Mouse (Mus musculus): ENCODE measurements around the gene Fam162a.
"Not testable (repeated sequence)": the region's sequence is repeated elsewhere in the genome, so short reads cannot be mapped to it uniquely, and the experiment has no call there.

The Fam162a gene

GRCm38 (mm10) chr16:36057933-36058475 is 13.4 kb downstream of the Fam162a start:
- DNase-seq, result no peak

GRCm38 (mm10) chr16:36056416-36056815 is 15.0 kb downstream of the Fam162a start:
- no peak for DNase-seq

GRCm38 (mm10) chr16:36054920-36055319 is 16.5 kb downstream of the Fam162a start:
- no peak for DNase-seq

- DNase-seq, result no peak
Observed at GRCm38 (mm10) chr16:36053524-36054275, 17.7 kb downstream of the Fam162a start.

- DNase-seq, result no peak
Observed at GRCm38 (mm10) chr16:36051491-36051890, 19.9 kb downstream of the Fam162a start.

GRCm38 (mm10) chr16:36047538-36047937 is 23.9 kb downstream of the Fam162a start:
- DNase-seq, result no peak

GRCm38 (mm10) chr16:36043964-36044363 is 27.4 kb downstream of the Fam162a start:
- no peak for DNase-seq

GRCm38 (mm10) chr16:36043073-36043472 is 28.3 kb downstream of the Fam162a start:
- no peak for DNase-seq

- no peak for DNase-seq
Observed at GRCm38 (mm10) chr16:36041625-36042020, 29.8 kb downstream of the Fam162a start.

- DNase-seq, result peak; percentile 93 to 94
Observed at GRCm38 (mm10) chr16:36040640-36041624, 30.5 kb downstream of the Fam162a start, which contains the start of gene Wdr5b. TSS of gene Wdr5b (plus strand) at chr16:36041190.

GRCm38 (mm10) chr16:36028120-36028519 is 43.3 kb downstream of the Fam162a start:
- DNase-seq, result not testable (repeated sequence)

GRCm38 (mm10) chr16:36016335-36016734 is 55.1 kb downstream of the Fam162a start:
- DNase-seq, result no peak

GRCm38 (mm10) chr16:36008396-36008795 is 63.0 kb downstream of the Fam162a start:
- no peak for DNase-seq

- not testable (repeated sequence) for DNase-seq
Observed at GRCm38 (mm10) chr16:35998852-35999251, 72.5 kb downstream of the Fam162a start.

All from cerebellum, postnatal 36 days (tissue).